Mouse (Mus musculus) spleen, postnatal 10 days (tissue): Measurements from ENCODE around the gene Ascc2.
"Not testable (repeated sequence)": the region's sequence is repeated elsewhere in the genome, so short reads cannot be mapped to it uniquely, and the experiment has no call there.

Experiments
- DNase-seq, 2 experiments: peaks; one replicate each; pipeline ENCODE4 v3.0.0; 2021 to 2022; ENCODE audit warnings: low spot score in 2 of 2

Gene Ascc2

GRCm38 (mm10) chr11:4683516-4683915 lies 46.0 kb downstream of the Ascc2 start:
- DNase-seq, result no peak

- no peak for DNase-seq
Observed at GRCm38 (mm10) chr11:4684186-4684585, 46.6 kb downstream of the Ascc2 start.

GRCm38 (mm10) chr11:4685071-4685470 lies 47.5 kb downstream of the Ascc2 start:
- no peak for DNase-seq

DNA sequence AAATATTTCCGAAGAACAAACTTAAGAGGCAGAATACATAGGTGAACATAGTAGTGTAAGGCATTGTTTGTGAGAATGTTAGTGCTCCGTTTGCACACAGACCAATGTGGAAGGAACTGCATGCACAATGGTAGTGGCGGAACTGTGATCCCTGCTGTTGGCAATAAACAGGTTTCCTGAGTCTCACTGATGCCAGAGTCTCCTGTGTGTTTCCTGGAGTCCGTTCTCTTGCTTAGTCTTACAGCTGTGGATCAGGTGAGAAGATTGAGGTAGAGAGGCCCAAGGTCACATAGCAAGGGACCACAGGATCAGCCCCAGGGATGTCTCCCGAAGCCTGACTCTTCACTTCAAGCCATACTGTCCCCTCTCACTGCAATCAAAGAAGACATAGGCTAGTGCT lies 48.0 kb downstream of the Ascc2 start:
- DNase-seq, result no peak

GRCm38 (mm10) chr11:4687027-4687426 lies 49.5 kb downstream of the Ascc2 start:
- no peak for DNase-seq

- DNase-seq, result no peak
Observed at GRCm38 (mm10) chr11:4687874-4688273, 50.3 kb downstream of the Ascc2 start.

DNA sequence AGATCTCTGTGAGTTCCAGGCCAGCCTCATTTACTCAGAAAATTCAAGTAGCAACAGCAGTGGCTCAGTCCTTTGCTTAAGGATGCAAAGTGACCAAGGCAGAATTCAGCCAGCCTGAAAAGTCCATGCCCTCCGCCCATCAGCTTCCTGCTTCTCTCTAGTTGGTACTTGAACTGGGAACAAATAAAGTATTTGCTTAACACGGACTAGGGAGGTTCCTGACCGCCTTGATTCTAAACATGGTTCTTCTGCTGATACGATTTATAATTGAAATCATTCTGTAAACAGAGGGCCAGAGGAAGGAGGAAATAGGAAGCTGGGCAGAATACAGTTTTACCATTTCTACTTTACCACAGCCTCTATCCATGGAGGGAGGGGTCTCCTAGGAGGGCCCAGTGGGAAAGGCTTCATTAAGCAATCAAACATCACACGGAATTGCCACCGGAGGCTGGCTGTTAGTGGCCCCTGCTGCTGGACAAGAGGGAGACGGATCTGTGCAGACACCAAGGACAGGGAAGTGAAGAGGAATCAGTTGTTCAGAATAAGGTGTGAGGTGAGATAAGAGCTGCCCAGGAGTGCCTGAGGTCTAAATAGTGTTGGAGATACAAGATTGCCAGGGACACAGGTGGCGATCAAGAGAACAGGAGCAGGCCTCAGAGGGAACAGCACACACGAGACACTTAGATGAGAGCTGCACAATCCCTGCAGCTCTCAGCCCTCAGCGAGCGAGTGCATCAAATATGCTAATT lies 51.3 kb downstream of the Ascc2 start:
- no peak for DNase-seq

DNA sequence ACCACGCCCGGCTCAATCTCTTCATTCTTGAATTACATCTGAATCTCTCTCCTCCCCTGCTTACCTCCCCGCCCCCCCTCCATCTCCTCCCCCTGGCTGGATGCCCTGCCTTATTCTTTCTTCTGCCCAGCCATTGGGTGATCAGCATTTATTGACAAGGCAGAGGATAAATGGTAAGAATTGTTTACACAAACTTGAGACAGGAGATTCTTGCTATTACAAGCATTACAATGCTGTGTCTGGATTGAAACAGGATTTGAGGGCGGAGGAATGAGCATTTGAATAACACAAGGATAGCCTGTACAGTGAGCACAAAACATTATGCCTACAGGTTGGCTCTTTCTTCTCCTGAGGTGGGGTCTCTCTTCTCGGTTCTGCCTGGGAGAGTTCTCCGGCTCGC lies 52.8 kb downstream of the Ascc2 start:
- DNase-seq, result no peak

DNA sequence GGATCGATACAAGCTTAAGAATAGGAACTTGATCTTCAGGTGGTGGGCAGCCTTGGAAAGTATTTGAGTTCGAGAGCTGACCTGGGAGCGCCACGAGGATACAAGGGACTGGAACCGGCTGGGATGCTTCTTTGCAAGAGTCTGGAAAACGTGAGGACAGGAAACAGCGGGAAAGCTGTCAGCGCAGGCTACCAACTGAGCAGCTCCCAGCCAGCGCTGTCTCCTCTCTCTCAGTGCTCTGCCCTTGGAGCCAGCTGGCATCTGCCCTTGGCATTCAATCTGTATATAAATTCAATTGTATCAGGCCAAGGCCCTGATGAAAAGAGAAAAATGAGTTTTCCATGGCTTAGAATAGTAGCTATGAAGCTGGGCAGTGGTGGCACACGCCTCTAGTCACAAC lies 53.7 kb downstream of the Ascc2 start:
- no peak for DNase-seq

DNA sequence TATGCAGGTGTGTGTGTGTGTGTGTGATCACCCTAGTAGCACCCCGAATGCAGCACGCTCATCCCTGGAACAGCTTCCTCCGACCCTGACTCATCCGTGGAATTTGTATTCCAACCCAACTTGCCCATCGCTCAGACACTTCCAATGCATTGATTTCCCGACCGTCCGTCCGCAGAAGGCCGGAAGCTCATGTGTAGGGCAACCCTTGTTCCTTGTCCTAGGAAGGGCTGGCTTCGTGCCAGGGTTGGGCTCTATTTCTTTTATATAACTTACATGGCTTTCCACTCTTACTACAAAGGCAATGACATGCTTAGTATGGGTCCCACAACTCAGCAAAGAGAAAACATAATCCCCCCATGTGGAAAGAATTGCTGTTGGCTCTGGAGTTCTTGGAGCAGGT lies 54.6 kb downstream of the Ascc2 start:
- no peak for DNase-seq

DNA sequence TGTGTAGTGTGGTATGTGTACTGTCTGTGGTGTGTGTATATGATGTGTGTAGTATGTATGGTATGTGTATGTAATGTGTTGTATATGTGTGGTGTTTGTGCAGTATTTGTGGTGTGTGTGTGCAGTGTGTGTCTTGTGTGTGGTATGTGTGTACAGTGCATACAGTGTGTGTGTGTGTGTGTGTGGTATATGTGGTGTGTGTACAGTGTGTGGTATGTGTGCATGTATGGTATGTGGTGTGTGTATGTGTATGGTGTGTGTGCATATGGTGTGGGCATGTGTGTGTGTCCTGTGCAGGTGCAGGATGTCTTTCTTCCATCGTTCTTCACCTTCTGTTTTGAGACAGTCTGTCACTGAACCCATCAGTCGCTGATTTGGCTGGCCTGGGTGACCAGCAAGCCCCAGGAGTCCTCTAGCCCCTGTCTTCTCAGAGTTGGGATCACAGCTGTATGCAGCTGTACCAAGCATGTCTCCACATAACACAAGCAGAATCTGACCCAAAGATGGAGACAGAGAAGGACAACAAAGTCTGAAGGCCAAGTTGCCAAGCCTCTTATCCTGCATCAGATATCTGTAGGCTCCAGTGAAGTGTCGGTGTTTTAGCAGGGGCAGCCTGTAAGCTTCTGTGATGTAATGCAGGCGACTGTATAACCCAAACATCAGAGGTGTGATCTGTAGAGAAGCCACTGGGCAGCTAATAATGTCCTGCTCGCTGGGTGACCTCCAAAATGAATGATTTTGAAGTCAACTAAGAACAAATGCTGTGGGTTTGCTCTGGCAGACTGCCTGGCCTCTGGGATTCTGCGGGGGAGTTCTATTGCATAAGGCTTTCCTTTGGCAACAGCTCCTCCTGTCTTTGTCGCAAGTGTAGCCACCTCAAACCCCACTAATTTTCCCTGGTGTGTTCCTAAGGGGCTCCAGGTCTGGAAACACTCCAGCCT lies 59.8 kb downstream of the Ascc2 start:
- no peak for DNase-seq

DNA sequence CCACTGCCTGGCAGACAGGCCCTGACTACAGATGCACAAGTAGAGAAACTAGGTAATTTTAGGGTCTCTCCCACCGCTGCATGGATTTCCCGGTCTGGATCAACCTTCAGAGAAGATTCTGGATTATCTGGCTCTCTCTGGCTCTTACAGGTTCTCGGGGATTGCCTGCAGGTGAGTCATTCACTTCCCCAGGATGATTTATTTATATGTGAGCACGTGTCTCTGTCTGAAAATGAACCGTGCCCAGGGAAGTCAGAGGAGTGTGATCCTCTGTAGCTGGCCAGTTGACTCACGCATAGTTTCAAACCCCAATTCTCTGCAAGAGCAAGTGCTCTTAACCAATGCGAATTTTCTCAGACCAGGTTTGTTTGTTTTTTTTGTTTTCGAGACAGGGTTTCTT lies 63.2 kb downstream of the Ascc2 start:
- no peak for DNase-seq

DNA sequence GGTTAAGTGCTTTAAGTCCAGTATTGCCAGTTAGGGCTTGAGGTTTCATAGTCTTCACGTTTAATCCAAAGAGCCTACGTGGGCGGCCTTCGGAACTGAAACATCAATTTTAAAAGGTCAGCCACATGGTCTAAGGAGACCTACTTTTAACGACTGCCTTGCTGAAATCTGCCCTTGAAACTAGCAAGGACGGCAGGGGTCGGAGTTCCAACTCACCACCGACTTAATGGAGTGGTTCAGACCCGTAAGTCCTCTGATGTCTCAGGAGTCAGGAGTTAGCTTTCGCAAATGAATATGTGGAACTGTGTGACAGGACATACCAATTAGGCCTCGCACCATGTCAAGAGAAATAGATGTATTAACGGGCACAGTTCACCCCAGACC lies 66.1 kb downstream of the Ascc2 start:
- no peak for DNase-seq

- peak; percentile 91 to 96 for DNase-seq
Observed at GRCm38 (mm10) chr11:4704072-4704964, 66.8 kb downstream of the Ascc2 start, which contains the start of the genes Uqcr10 and Zmat5. Uqcr10 (minus strand) TSS chr11:4704342. Zmat5 (plus strand) TSS chr11:4704678.

DNA sequence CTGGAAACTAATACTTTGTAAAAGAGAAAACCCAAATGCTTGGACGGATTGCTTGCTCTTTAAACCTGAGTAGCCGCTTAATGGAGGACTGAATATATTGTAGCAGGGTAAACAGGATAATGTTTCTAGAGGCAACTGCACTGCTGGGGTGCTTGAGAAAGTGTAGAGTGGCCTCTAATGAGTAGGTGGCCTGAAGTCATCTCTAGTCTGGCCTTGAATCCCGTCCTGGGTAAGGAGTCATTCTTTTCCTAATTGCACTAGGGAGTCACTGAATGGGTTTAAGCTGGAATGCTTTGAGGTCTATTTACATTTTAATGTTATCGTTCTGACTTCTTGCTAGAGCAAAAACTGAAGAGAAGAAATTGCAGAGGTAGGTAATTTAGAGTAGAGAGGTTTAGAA lies 67.6 kb downstream of the Ascc2 start:
- DNase-seq, result no peak

DNA sequence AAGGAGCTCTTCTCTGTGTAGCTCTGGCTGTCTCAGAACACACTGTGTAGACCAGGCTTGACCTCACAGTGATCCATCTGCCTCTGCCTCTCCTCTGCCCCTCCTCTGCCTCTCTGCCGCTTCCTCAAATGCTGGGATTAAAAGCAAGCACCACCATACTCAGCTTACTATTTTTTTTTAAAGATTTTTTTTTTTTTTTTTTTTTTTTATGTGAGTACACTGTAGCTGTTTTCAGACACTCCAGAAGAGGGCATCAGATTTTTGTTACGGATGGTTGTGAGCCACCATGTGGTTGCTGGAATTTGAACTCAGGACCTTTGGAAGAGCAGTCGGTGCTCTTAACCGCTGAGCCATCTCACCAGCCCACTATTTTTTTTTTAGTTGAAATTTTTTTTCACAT lies 72.6 kb downstream of the Ascc2 start:
- DNase-seq, result not testable (repeated sequence)

DNA sequence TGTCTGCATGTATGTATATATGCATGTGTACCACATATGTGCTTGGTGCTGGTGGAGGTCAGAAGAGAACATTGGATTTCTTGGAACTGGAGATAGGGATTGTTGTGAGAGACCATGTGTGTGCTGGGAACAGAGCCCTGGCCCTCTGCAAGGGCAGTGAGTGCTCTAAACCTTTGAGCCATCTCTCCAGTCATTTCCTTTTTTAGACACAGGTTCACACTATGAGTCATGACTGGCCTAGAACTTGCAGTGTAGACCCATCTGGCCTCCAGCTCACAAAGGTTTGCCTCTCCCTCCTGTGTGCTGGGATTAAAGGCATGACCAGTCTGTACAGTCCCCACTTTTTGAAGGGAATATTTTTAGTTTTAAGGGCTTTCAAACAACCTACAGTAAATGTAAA lies 75.3 kb downstream of the Ascc2 start:
- no peak for DNase-seq

- DNase-seq, result no peak
Observed at GRCm38 (mm10) chr11:4714727-4715126, 77.2 kb downstream of the Ascc2 start.

DNA sequence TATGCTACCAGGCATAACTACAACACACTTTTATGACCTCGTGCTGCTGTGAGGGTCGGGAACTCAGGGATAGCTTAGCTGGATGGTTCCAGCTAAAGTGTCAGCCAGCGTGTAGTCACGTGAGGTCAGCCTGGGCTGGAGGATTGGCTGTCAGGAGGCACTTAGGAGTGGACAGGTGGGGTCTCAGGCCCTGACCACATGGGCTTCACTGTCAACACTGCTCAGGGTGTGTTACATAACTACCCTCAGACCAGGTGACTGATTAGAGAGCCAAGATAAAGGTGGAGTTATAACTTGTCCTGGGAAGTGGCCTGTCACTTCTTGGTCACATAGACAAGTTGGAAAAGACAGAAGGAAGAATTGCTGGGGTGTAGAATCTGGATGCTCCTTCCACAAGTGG lies 78.0 kb downstream of the Ascc2 start:
- DNase-seq, result no peak

DNA sequence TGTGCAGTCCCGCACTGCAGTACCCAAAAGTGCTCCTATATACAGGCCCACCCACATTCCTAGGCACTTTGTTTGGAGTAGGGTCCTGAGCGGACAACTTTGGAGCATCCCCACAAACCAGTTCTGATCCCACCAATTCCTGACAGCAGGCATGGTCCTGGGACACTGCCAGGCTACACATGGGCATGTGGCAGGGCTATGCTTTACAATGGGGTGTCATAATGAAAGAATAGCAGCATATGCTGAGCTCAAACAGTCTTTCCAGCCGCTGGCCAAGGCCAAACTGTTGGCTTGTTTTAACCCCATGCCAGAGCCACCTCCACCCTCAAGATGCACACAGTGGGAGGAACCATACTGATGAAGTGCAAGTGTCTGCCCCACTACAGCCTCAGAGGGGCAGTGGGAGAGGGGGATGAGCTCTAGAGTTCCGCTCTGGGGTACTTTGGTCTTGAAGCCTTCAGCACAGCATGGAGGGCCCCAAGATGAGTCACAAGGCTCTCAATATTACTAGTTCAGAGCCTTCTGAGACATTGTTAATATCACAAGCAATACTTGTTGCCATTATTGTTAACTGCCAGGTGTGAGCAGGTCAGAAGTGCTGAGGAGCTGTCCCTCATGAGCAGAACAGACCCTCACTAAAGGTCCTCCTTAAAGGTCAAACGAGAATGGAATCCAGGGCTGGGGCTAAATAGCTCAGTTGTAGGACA lies 79.1 kb downstream of the Ascc2 start:
- DNase-seq, result no peak

DNA sequence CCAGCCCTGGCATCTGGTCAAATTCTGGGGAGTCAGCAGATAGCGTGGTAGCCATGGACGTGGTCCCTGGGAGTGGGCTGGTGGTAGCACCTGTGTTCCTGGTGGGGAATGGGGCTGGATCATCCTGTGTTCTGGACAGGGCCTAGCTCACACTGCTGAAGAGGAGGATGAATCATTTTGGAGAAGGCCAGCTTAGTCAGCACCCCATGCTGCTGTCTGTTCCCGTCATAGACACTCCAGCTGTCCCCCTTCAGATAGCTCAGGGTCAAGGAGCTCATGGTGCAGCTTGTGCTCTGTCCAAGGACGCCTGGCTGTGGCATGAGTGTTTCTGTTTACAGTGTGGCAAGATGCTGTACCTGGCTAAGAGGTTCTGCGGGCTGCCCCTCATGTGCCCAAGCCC lies 81.0 kb downstream of the Ascc2 start:
- DNase-seq, result no peak
